Mouse (Mus musculus): ENCODE data around the gene Mrpl39. TPM values are rescaled to one million over a fixed set of nuclear protein-coding genes. Genes with fewer than 3 reads are reported as not detected.

Mrpl39 gene
- polyA plus RNA-seq, 1 experiment from 2014 or later: 54.2 TPM

DNA sequence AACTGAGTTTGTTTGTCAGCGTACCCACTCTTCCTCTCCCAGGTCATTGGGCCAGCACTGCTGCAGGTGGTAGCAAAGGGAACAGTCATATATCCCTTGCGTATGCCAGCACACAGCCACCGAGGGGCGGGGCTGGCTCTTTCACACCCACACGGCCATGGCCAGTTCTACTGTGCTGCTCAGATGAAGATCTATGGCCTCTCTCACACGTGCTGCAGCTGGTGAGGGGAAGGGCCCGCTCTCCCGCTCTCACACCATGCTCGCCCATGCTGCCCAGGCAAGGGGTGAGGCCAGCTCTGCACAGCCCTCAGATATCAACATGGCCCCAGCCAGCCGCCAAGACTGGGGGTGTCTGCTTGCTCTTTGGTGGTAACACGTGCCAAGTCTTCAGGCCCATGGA, 39.4 kb downstream of the Mrpl39 start:
- ATAC-seq (replicated peaks; ENCODE audit: low FRiP score) (0 out of 2 replicates have a peak, but pooled peaks have one; percentile 44), DNase-seq (ENCODE audit: low spot score) (no peak)
- H3K27ac ChIP-seq (ENCODE audit: low read depth, low read length): no peak overlapping the region
- 87% methylated on average over 11 of the region's 11 CpGs for WGBS
- H3K27me3 ChIP-seq (ENCODE audit: control insufficient read depth, insufficient read depth, low read length): no peaks in the 10 kb centered on the region
- H3K4me2 ChIP-seq (ENCODE audit: low read depth, low read length, severe bottlenecking): no peak overlapping the region
- H3K4me3 ChIP-seq (ENCODE audit: low read depth, low read length): no peak overlapping the region
- no peak overlapping the region for H3K9ac ChIP-seq (ENCODE audit: low read length)
- H3K36me3 ChIP-seq (ENCODE audit: control insufficient read depth, insufficient read depth, low read length): no peaks in the 10 kb centered on the region
- H3K9me3 ChIP-seq (ENCODE audit: control insufficient read depth, low read length): no peaks in the 10 kb centered on the region
- no peaks in the 10 kb centered on the region for H3K4me1 ChIP-seq (replicated peaks; ENCODE audit: control insufficient read depth, insufficient read depth, low read length)

GRCm38 (mm10) chr16:84681991-84682390, 53.6 kb downstream of the Mrpl39 start:
- Histone ChIP-seq H3K27ac (ENCODE audit: low read depth, low read length) (no peak overlapping the region), H3K36me3 (ENCODE audit: control insufficient read depth, insufficient read depth, low read length) (no peaks in the 10 kb centered on the region), H3K4me1 (replicated peaks; ENCODE audit: control insufficient read depth, insufficient read depth, low read length) (no peaks in the 10 kb centered on the region), H3K4me3 (ENCODE audit: low read depth, low read length) (no peak overlapping the region), H3K9ac (ENCODE audit: low read length) (no peak overlapping the region), H3K4me2 (ENCODE audit: low read depth, low read length, severe bottlenecking) (no peak overlapping the region), H3K9me3 (ENCODE audit: control insufficient read depth, low read length) (no peaks in the 10 kb centered on the region), H3K27me3 (ENCODE audit: control insufficient read depth, insufficient read depth, low read length) (no peaks in the 10 kb centered on the region)
- 80% methylated on average over 4 of the region's 4 CpGs for WGBS
- DNase-seq (ENCODE audit: low spot score): no peak
- no peak for ATAC-seq (replicated peaks; ENCODE audit: low FRiP score)

- Histone ChIP-seq H3K27me3 (ENCODE audit: control insufficient read depth, insufficient read depth, low read length) (no peaks in the 10 kb centered on the region), H3K27ac (ENCODE audit: low read depth, low read length) (no peak overlapping the region), H3K4me3 (ENCODE audit: low read depth, low read length) (no peak overlapping the region), H3K9me3 (ENCODE audit: control insufficient read depth, low read length) (no peaks in the 10 kb centered on the region), H3K4me2 (ENCODE audit: low read depth, low read length, severe bottlenecking) (no peak overlapping the region), H3K4me1 (replicated peaks; ENCODE audit: control insufficient read depth, insufficient read depth, low read length) (no peaks in the 10 kb centered on the region), H3K36me3 (ENCODE audit: control insufficient read depth, insufficient read depth, low read length) (no peaks in the 10 kb centered on the region), H3K9ac (ENCODE audit: low read length) (no peak overlapping the region)
- no peak for DNase-seq (ENCODE audit: low spot score)
- ATAC-seq (replicated peaks; ENCODE audit: low FRiP score): no peak
- 84% methylated on average over 5 of the region's 5 CpGs for whole genome bisulfite sequencing
These were observed 54.8 kb downstream of the Mrpl39 start for GRCm38 (mm10) chr16:84680760-84681159.

GRCm38 (mm10) chr16:84677292-84677691, 58.2 kb downstream of the Mrpl39 start:
- Histone ChIP-seq H3K4me3 (ENCODE audit: low read depth, low read length) (no peak overlapping the region), H3K4me1 (replicated peaks; ENCODE audit: control insufficient read depth, insufficient read depth, low read length) (no peaks in the 10 kb centered on the region), H3K27me3 (ENCODE audit: control insufficient read depth, insufficient read depth, low read length) (no peaks in the 10 kb centered on the region), H3K9me3 (ENCODE audit: control insufficient read depth, low read length) (no peaks in the 10 kb centered on the region), H3K27ac (ENCODE audit: low read depth, low read length) (no peak overlapping the region), H3K9ac (ENCODE audit: low read length) (no peak overlapping the region), H3K36me3 (ENCODE audit: control insufficient read depth, insufficient read depth, low read length) (no peaks in the 10 kb centered on the region), H3K4me2 (ENCODE audit: low read depth, low read length, severe bottlenecking) (no peak overlapping the region)
- no peak for DNase-seq (ENCODE audit: low spot score)
- no peak for ATAC-seq (replicated peaks; ENCODE audit: low FRiP score)
- 86% methylated on average over 3 of the region's 3 CpGs for WGBS

MicroRNA genes within 50 kb of the gene (microRNA counts, 519-probe panel; counts per million panel counts)
- 31.2 counts per million for microRNA mmu-miR-155

Small RNA genes lying within 50 kb of the gene (microRNA-seq; reads per million reads assigned to microRNA genes)
- gene Mir155 (ENCODE audit: insufficient number of aligned reads): 406 reads per million, percentile 56 among the genes with 10 or more reads in this experiment

Other genes with a start within 250 kb of the Mrpl39 start
- not detected in 2 replicates for gene A730009L09Rik, start 220.6 kb downstream of the Mrpl39 start, polyA plus RNA-seq (2014; fragmentation: Nextera tagmentation; extraction: Ambion mirVana)
- gene Jam2, start 38.4 kb upstream of the Mrpl39 start, polyA plus RNA-seq (2014; fragmentation: Nextera tagmentation; extraction: Ambion mirVana): 51.5 and 54.0 TPM in 2 replicates
- 45.7 and 46.3 TPM in 2 replicates for gene Gabpa, start 99.2 kb upstream of the Mrpl39 start, polyA plus RNA-seq (2014; fragmentation: Nextera tagmentation; extraction: Ambion mirVana)
- gene Atp5j, start 99.9 kb upstream of the Mrpl39 start, polyA plus RNA-seq (2014; fragmentation: Nextera tagmentation; extraction: Ambion mirVana): 744 and 785 TPM in 2 replicates

Measured in forebrain, embryonic 11.5 days (tissue).